Mouse (Mus musculus): Measurements from ENCODE around the gene Nol6.
"Not testable (repeated sequence)": the region's sequence is repeated elsewhere in the genome, so short reads cannot be mapped to it uniquely, and the experiment has no call there.

The Nol6 gene

GRCm38 (mm10) chr4:41082803-41083202 is 41.5 kb downstream of the Nol6 start:
- not testable (repeated sequence) for DNase-seq (ENCODE audit: low spot score)

GRCm38 (mm10) chr4:41081733-41082132 is 42.5 kb downstream of the Nol6 start:
- DNase-seq (ENCODE audit: low spot score) = no peak

- DNase-seq (ENCODE audit: low spot score) = no peak
These were observed 45.5 kb downstream of the Nol6 start for GRCm38 (mm10) chr4:41078726-41079125.

GRCm38 (mm10) chr4:41074461-41074860 is 49.8 kb downstream of the Nol6 start:
- no peak for DNase-seq (ENCODE audit: low spot score)

GRCm38 (mm10) chr4:41073008-41073817 is 51.0 kb downstream of the Nol6 start:
- no peak for DNase-seq (ENCODE audit: low spot score)

- DNase-seq (ENCODE audit: low spot score) = no peak
These were observed 52.5 kb downstream of the Nol6 start for GRCm38 (mm10) chr4:41071500-41072429.

- peak; percentile 45 for DNase-seq (ENCODE audit: low spot score)
These were observed 59.1 kb downstream of the Nol6 start for GRCm38 (mm10) chr4:41065196-41065595.
